Mouse (Mus musculus) c-Kit-positive CD71-negative TER-119-negative erythroid progenitor cells, embryonic 14.5 days (primary cell): ENCODE data around the gene March6.
A peak's percentile ranks its signal among the peaks of the same experiment; 100 is the strongest.

ENCODE experiments used
- DNase-seq: peaks from one replicate; pipeline ENCODE4 v3.0.0-alpha.2; 2013; ENCODE audit warnings: low read depth

Gene March6

DNA sequence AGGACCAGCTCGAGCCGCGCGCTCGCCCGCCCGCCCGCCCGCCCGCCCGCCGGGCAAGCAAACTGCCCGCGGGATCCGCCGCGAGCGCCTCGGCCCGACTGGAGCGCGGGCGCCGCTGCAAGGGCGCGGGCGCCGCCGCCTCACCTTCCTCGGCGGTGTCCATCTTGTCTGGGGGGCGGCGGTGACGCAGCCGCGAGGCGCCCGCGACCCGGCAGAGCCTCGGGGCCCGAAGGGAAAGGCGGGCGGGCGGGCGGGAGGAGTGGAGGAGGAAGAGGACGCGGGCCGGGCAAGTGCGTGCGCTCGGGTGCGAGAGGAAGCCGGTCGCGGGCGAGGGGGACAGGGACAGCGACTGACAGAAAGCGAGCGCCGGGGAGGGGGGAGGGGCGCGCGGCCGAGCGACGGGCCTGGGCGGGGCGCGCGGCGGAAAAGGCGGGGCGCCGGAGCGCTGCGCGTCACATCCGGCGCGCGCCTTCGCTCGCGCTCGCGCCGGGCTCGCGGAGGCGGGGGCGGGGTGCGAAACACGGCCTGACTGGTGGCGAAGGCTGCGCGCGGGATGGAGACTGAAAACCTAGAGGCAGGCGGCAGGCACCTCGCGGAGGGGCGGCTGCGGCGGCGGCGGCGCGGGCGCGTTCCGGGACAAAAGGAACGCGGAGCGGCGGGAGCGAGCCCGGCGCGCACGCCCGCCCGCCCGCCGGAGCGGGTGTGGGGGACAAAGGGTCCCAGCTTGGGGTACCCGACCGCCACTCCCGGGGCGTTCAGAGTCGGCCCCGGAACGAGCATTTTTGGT, at the start of gene March6:
Gene March6 (minus strand): TSS at position 395 of the 787 bp plus-strand sequence.
- peak; percentile 72 for DNase-seq

DNA sequence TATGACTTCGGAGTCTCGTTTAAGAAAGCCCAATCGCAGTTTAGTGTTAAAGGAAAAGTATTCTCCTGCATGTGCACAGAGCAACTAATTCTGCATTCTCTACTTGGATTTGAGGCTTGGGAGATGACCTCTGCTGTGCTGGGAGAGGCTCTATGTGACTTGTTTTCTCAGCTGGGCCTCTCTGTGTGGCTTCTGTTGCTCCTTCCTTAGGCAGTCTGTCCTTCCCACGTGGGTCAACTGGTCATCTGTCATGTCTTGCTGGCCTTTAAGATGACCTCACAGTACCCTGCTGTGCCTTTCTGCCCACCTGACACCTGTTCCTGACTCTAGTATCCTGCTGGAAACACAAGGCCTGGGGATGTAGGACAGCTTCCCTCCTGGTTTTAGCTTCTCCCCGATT, 45.2 kb upstream of the March6 start:
- DNase-seq = no peak

DNA sequence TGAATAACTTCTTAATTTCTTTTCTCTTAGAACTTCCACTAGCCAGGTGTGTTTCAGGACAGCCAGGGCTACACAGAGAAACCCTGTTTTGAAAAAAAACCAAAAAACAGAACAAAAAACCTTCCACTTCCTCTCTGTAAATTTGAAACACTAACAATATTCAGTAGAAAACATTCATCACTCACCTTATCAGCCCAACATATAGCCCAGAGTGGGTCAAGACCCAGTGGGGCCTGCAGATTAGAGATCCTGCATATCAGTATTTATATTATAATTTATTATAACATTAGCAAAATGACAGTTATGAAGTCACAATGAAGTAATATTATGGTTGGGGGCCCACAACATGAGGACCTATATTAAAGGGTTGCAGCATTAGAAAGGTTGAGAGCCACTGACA, 42.8 kb upstream of the March6 start:
- DNase-seq = no peak

DNA sequence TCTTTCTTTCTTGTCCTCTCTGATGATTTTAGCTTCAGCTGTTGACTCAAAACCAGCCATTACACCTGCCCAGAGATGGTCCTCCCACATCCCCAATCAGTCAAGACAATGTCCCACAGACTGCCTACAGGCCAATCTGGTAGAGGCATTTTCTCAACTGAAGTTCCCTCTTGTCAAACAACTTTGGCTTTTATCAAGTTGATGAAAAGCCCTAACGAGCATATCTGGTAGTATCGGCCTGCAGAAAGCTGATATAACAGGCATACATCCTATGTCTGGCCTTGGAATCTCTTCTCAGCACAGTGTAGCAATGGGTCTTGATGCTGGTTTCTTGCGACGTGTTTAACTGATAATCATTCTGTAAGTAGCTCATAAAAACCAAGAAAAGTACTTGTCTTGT, 42.4 kb upstream of the March6 start:
- DNase-seq = no peak

DNA sequence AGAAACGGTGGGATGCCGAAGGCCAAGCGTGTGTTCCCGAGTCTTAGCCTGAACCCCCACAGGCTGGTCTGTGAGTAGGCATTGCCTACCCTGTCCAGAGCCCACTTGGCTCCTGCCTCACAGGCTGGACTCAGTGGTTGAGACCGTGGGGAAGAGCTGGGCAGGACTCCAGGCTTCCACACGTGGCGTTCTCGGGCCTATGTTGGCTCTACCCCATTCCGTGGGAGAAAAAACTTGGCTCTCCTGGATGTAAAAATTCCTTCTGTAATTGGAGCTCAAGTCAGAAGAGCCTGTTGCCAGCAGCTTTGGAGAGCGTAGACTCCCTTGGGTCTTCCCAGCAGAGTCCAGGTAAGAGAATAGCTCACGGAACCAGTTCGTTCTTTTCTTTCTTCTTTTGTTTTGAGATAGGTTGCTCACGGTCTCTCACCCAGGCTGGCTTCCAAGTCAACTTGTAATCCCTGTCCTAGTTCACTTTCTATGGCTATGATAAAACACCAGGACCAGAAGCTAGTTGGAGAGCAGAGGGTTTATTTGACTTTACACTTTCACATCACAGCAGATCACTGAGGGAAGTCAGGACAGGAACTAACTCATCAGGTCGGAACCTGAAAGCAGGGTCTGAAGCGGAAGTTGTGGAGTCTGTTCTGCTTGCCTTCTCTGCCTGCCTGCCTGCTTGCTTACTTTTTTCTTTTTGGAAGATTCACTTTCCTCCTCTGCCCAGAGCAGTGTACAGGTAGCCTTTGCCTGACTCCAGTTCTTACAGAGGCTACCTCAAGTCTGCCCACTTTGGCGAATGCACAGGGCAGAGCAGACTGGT, 41.3 kb upstream of the March6 start:
- DNase-seq = no peak

DNA sequence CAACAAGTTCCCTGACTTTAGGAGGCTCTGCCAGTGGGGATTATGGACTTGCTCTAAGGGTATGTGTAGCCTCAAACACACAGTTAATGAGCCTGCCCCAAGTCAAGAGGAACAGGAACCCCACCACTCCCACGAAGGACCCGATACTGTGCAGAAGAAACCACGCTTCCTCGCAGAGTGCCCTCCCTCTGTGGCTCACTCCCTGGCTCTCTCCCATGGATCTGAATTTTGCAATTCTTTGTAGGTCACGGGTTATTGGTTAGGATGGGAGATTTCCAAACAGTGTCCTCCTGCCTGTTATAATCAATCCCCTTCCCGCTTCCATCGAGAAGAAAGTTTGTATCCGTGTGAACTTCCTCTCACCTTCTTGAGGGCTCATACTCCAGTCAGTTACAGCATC, 40.1 kb upstream of the March6 start:
- no peak for DNase-seq

DNA sequence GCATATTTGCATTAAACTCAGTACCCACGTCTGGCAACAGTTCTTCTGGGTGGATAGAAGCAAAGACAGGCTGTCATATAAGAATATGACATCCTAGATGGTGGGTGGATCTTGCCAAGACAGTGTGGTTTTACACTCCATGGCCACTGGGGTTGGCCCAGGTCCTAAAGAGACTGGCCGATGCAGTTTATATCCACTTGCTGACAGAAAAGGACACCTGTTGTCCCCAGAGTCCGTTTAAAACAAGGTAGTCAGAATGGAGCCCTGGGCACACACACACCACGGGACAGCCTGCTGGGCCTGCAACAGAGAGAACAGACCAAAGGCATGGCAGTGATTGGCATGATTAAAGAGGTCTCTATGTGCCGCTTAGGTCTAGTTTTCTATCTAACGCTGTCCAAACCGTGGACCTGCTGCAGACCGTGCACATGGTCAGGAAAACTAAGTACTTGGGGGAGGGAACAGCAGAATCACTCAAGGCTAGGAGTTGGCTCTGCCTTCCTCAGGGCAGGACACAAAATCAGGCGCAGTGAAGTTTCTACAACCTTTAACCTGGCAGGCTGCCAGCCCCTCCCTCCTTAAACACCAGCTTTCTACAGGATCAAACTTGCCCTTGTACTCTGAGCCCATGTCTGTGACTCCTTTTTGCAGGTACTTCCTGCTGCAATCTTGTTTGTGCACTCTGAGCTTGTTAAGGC, 38.6 kb upstream of the March6 start:
- no peak for DNase-seq

DNA sequence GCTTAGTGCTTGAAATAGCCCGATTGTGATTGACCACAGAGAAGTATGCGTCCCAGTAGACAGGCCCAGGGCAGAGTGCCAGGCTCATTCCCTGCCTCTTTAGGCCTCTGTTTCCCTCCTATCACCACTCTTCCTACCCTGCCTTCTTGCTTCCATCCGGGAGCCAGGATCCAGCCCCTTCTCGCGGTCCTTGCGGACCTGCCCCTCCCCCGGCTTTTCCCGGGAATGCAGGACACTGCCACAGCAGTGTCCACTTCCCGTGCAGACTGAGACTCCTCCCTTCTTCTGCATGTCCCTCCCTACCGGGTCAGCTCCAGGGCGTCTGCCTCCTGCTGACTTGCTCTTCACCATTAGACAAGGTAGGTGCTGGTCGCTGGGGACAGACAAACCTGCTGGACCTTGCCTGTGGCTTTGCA, 37.7 kb upstream of the March6 start:
- DNase-seq = no peak

DNA sequence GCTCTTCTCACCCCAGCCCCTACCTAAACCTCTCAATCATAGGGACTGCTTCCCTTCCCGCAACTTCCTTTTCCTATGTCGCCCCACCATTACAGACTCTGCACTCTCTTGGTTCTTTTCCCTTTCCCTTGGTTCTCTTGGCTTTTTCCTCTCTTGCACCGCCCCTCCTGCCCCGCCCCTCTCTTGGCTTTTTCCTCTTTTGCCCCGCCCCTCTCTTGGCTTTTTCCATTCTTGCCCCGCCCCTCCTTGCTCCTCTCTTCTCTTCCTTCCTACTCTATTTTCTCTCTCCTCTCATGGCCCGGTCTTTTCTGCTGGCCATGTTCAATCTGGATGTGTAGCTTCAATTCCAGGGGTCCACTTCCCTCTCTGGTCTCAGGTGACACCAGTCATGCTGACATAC, 36.6 kb upstream of the March6 start:
- no peak for DNase-seq

DNA sequence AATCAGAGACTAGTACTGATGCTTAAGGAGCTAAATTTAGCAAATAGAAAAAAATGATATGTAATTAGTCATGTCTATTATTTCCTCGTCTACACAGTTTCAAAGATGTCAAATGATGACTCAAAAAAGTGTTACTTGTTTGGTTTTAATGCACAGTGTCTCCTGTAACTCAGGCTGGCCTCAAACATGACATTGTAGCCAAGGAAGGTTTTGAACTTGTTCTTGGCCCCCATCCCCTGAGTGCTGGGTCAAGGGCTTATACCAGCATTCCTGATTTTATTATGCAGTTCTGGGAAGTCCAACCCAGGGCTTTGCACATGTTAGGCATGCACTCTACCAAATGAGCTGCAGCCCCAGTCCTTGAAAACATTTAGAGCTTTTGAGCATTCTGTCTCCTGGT, 34.9 kb upstream of the March6 start:
- no peak for DNase-seq

DNA sequence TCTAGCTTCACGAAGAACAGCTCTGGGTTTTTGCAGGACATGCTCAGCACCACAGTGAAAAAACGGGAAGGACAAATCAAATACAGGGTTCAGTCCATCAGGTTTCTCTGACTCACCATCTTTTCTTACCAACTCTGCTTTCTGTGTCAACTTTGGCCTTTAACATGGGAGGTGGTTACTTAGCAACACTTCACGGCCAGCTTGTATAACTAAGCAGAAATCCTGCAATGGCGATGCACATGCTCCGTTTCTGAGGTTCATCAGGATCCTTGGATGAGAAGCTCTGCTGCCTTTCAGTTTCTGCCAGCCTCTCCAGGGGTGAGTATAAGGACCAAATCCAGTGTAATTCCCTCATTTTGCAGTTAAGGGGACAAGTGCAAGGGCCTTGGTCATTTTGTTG, 34.3 kb upstream of the March6 start, which contains the start of gene Cmbl:
Gene Cmbl (plus strand): TSS at position 206 of the 400 bp plus-strand sequence.
- no peak for DNase-seq

DNA sequence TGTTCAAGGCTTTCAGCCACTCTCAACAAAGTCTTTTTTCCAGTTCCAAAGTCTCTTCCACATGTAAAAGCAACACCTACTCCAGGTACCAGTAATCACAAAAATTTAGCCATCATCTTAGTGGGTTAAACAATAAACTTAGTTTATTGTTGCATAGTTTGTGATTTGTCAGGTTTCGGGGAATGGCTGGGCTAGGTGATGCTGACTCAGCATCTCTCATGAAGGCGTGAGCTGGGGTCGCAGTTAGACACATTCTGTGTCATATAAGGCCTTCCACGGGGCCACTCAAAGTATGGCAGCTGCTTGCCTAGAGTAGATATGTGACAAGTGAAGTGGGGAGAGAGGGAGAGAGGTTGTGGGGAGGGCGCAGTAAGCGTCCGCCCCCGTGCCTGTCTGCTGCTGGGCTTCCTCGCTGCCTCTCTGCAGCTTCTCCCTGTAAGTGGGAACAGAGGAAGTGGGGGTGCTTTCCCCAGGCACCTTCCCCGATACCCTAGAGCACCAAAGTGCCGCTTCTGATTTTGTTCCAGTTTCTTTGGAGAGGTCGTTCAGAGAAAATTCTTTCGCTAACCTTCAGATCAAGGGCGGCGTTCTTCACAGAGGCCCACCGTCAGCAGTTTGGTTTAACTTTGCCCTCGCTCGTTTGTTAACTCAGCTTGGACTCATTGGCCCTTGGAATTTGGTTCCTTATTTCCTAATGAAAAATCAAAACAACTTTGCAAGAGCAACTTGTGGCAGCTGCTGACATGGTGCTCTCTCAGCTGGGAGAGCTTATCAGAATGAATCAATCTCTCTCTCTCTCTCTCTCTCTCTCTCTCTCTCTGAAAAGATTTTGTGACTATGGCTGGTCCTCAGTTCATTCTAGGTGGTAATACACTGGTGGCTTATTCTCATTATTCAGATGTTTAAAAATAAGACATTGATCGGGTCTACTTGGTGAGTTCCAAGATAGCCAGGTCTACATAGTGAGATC, 33.0 kb upstream of the March6 start:
- no peak for DNase-seq

DNA sequence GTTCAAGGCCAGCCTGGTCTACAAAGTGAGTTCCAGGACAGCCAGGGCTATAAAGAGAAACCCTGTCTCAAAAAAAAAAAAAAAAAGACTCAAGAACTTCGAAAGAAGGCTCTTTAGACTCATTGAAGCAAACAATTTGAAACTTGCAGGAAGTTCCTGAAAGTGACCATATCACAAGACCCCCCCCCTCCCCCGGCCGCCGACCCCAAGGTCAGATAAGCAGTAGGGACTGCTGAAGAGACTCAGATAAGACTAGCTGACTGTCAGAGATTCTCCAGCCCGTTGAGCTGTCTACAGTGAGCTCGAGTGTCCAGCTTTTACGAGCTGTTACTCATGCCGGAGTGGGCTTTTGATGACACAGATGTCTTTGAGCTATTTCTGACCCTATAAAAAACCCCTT, 32.0 kb upstream of the March6 start:
- DNase-seq = no peak

DNA sequence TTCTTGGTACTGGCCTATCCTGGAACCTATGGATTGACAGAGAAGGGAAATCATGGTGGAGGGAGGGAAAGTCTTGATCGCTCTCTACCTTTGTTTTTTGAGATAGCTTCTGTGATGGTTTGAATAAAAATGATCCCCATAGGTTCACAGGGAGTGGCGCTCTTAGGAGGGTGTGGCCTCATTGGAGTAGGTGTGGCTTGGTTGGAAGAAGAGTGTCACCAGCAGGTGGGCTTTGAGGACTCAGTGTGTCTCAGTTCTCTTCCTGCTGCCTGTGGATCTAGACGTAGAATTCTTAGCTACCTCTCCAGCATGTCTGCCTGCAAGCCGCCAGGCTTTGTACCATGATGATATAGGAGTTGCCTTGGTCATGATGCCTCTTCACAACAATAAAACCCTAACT, 31.1 kb upstream of the March6 start:
- DNase-seq = no peak

DNA sequence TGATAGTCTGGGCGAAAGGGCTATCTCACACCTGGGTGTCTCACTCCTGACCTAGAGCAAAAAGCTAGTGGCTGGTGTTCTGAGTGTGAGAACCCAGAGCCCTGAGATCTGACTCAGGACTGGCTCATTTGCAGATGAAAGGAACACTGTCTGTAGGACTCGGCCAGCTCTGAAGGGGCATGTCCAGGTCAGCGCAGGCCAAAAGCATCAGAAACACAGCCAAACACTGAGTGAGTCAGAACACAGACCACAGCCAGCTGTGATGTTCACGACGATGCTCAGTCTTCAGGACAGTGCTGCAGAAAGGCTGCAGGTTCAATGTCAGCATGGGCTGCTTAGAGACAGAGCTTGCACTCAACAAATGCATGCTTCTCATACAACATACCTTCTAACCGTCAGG, 30.5 kb upstream of the March6 start:
- DNase-seq = no peak

DNA sequence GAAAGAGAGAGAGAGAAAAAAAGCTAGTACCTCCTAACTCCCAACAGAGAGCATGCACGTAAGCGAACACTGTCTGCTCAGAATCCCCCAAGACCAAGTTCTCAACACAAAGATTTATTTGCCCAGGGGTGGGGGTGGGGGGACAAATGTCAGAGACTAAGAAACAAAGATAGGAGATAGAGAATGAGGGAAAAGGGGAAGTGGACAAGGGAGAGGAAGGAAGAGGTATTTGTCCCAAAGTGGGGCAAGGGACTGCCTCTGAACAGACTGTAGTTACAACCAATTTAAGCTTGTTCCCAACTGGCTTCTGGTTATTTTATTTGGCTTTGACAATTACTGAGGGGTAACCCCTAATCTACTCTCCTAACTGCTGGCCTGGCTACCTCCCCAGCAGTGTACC, 24.0 kb upstream of the March6 start:
- no peak for DNase-seq

DNA sequence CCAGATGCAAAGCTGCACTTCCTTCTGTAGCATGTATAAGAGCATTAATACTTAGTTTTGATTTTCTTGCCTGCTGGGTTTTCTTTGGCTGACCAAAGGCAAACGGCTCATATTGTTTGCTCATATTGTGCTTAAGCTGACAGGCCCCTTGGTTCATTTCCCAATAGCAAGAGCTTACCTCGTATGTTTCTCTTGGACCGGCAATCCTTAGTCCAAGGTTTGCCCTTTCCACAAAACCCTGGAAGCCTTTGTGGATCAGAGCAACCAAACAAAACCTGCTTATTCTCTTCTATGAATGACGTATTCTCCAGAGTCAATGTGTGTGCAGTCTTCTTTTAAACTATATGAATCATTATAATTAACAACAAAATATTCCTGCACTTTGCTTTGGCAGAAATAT, 19.5 kb upstream of the March6 start:
- no peak for DNase-seq

DNA sequence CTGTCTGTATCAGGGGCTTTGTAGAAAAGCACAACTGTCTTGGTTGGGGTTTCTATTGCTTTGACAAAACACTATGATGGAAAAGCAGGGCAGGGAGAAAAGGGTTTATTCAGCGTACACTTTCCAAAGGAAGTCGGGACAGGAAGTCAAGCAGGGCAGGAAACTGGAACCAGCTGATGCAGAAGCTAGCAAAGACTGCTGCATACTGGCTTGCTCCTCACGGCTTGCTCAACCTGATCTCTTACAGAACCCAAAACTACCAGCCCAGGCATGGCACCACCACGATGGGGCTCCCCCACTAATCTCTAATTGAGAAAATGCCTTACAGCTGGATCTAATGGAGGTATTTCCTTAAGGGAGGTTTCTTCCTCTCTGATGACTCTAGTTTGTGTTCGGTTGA, 16.6 kb upstream of the March6 start:
- DNase-seq = no peak

DNA sequence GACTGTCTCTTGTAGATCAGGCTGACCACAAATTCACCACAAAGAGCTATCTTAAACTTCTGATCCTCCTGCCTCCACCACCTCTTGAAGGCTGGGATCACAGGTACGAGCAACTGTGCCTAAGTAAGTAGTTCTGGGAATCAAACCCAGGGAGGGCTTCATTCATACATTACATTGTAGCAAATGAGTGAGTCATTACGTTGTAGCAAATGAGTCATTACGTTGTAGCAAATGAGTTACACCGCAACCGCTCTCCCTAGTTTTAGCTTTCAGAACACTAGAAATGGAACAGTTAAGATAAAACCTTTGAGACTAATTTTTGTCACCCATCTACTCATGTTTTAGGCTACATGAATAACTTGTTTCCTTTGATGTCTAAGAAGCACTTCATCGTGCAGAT, 15.4 kb upstream of the March6 start:
- no peak for DNase-seq

DNA sequence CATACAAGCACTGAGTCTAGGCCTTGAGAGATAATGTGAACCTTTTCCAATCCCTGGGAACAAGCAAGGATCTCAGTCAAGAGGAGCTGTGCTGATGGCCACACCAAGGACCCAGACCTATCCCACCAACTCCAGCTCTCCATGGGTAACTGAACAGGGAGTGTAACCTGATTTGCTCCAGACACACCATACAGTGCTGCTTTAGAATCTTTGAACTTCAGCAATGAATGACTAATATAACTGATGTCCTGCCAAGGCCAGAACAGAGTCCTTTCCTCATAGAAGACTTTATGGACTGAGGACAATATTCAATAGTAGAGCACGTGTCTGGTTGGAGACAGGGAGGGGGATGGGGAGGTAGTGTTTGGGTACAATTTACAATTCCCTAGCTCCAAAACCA, 14.2 kb upstream of the March6 start:
- no peak for DNase-seq

DNA sequence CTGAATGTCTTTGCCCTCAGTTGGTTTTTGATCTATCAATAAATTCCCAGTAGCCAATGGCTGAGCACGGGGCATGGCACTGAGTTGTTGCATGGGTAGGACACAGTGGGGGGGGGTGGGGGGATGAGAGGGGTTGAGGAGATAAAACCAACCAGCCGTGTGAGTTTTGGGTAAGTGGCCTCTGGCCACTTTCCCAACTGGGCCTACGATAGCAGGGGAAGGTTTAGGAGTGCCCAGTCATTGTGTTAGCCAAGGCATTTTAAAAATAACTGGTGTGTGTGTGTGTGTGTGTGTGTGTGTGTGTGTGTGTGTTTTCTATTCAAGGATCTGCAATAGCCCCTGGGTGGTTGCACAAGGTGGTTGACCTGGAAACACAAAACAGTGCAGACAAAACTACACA, 12.4 kb upstream of the March6 start:
- no peak for DNase-seq
